Mouse (Mus musculus): ENCODE results near the gene Tmem198. TPM values are rescaled to one million over a fixed set of nuclear protein-coding genes. Genes with fewer than 3 reads are reported as not detected.

The Tmem198 gene
- polyA plus RNA-seq, 1 experiment from 2014 or later = not detected

GRCm38 (mm10) chr1:75446656-75447055 is 32.7 kb upstream of the Tmem198 start:
- H3K9me3 ChIP-seq (ENCODE audit: low read length) = no peaks in the 10 kb centered on the region
- TF ChIP-seq CTCF (IDR thresholded peaks at IDR 0.05; ENCODE audit: low read depth) (no peak), EP300 (IDR thresholded peaks at IDR 0.05; ENCODE audit: low read depth) (no peak)
- DNase-seq = no peak
- no peak for ATAC-seq
- H3K27me3 ChIP-seq (ENCODE audit: insufficient read depth, low read length) = peaks cover 55% of the 10 kb centered on the region
- 0 out of 2 replicates have a peak, but pooled peaks cover 2% of the 10 kb centered on the region for H3K36me3 ChIP-seq (replicated peaks; ENCODE audit: insufficient read depth, low read length)
- H3K4me1 ChIP-seq (ENCODE audit: insufficient read depth) = peaks cover 39% of the 10 kb centered on the region
- 0 out of 2 replicates have a peak overlapping the region, but pooled peaks have one; percentile 11 for H3K4me3 ChIP-seq (ENCODE audit: low read depth, low read length)
- H3K9ac ChIP-seq (replicated peaks) = no peak overlapping the region
- 2% methylated on average over 20 of the region's 20 CpGs for WGBS (ENCODE audit: insufficient replicate concordance)
- H3K4me2 ChIP-seq (ENCODE audit: low read depth, low read length) = peak overlapping the region; percentile 63
- H3K27ac ChIP-seq (ENCODE audit: low read depth) = no peak overlapping the region

GRCm38 (mm10) chr1:75447265-75448051 is 31.9 kb upstream of the Tmem198 start:
- under 1% methylated on average over 10 of the region's 10 CpGs for WGBS (ENCODE audit: insufficient replicate concordance)
- ATAC-seq = peak; percentile 31

GRCm38 (mm10) chr1:75448052-75448431 is 31.3 kb upstream of the Tmem198 start:
- Histone ChIP-seq H3K9ac (replicated peaks) (no peak overlapping the region), H3K4me3 (ENCODE audit: low read depth, low read length) (no peak overlapping the region), H3K4me2 (ENCODE audit: low read depth, low read length) (no peak overlapping the region), H3K36me3 (replicated peaks; ENCODE audit: insufficient read depth, low read length) (no peaks in the 10 kb centered on the region), H3K27me3 (ENCODE audit: insufficient read depth, low read length) (peaks cover 69% of the 10 kb centered on the region), H3K27ac (ENCODE audit: low read depth) (no peak overlapping the region), H3K4me1 (ENCODE audit: insufficient read depth) (peaks cover 39% of the 10 kb centered on the region), H3K9me3 (ENCODE audit: low read length) (no peaks in the 10 kb centered on the region)
- TF ChIP-seq EP300 (IDR thresholded peaks at IDR 0.05; ENCODE audit: low read depth) (no peak), CTCF (IDR thresholded peaks at IDR 0.05; ENCODE audit: low read depth) (no peak)
- WGBS (ENCODE audit: insufficient replicate concordance) = 5% methylated on average over 7 of the region's 7 CpGs
- DNase-seq (no peak), ATAC-seq (no peak)

More at GRCm38 (mm10) chr1:75447265-75448051, 31.9 kb upstream of the Tmem198 start:
- H3K9ac ChIP-seq (replicated peaks) = no peak overlapping the region
- peaks cover 39% of the 10 kb centered on the region for H3K4me1 ChIP-seq (ENCODE audit: insufficient read depth)
- no peak overlapping the region for H3K27ac ChIP-seq (ENCODE audit: low read depth)
- DNase-seq = no peak
- peak overlapping the region; percentile 59 for H3K4me2 ChIP-seq (ENCODE audit: low read depth, low read length)
- no peak for TF ChIP-seq CTCF (IDR thresholded peaks at IDR 0.05; ENCODE audit: low read depth)
- TF ChIP-seq EP300 (IDR thresholded peaks at IDR 0.05; ENCODE audit: low read depth) = no peak
- H3K4me3 ChIP-seq (ENCODE audit: low read depth, low read length) = peak overlapping the region; percentile 24; the same call in 1 of the 2 replicates
- H3K36me3 ChIP-seq (replicated peaks; ENCODE audit: insufficient read depth, low read length) = no peaks in the 10 kb centered on the region
- no peaks in the 10 kb centered on the region for H3K9me3 ChIP-seq (ENCODE audit: low read length)
- peaks cover 63% of the 10 kb centered on the region for H3K27me3 ChIP-seq (ENCODE audit: insufficient read depth, low read length)

GRCm38 (mm10) chr1:75448937-75449336 is 30.4 kb upstream of the Tmem198 start:
- DNase-seq (no peak), ATAC-seq (no peak)
- Histone ChIP-seq H3K27me3 (ENCODE audit: insufficient read depth, low read length) (peaks cover 76% of the 10 kb centered on the region), H3K4me1 (ENCODE audit: insufficient read depth) (peaks cover 39% of the 10 kb centered on the region), H3K9ac (replicated peaks) (no peak overlapping the region), H3K9me3 (ENCODE audit: low read length) (no peaks in the 10 kb centered on the region), H3K4me2 (ENCODE audit: low read depth, low read length) (no peak overlapping the region), H3K27ac (ENCODE audit: low read depth) (no peak overlapping the region), H3K36me3 (replicated peaks; ENCODE audit: insufficient read depth, low read length) (no peaks in the 10 kb centered on the region), H3K4me3 (ENCODE audit: low read depth, low read length) (no peak overlapping the region)
- TF ChIP-seq EP300 (IDR thresholded peaks at IDR 0.05; ENCODE audit: low read depth) = no peak
- TF ChIP-seq CTCF (IDR thresholded peaks at IDR 0.05; ENCODE audit: low read depth) = no peak
- under 1% methylated on average over 13 of the region's 14 CpGs for WGBS (ENCODE audit: insufficient replicate concordance)

GRCm38 (mm10) chr1:75449377-75450135 is 29.8 kb upstream of the Tmem198 start:
- peaks cover 39% of the 10 kb centered on the region for H3K4me1 ChIP-seq (ENCODE audit: insufficient read depth)
- H3K27me3 ChIP-seq (ENCODE audit: insufficient read depth, low read length) = peaks cover 81% of the 10 kb centered on the region
- no peaks in the 10 kb centered on the region for H3K36me3 ChIP-seq (replicated peaks; ENCODE audit: insufficient read depth, low read length)
- peak overlapping the region; percentile 58 for H3K4me2 ChIP-seq (ENCODE audit: low read depth, low read length)
- WGBS (ENCODE audit: insufficient replicate concordance) = 5% methylated on average over 7 of the region's 8 CpGs
- TF ChIP-seq EP300 (IDR thresholded peaks at IDR 0.05; ENCODE audit: low read depth) (no peak), CTCF (IDR thresholded peaks at IDR 0.05; ENCODE audit: low read depth) (no peak)
- no peak for ATAC-seq
- peak overlapping the region; percentile 22; the same call in 1 of the 2 replicates for H3K4me3 ChIP-seq (ENCODE audit: low read depth, low read length)
- no peaks in the 10 kb centered on the region for H3K9me3 ChIP-seq (ENCODE audit: low read length)
- no peak for DNase-seq
- no peak overlapping the region for H3K9ac ChIP-seq (replicated peaks)
- H3K27ac ChIP-seq (ENCODE audit: low read depth) = no peak overlapping the region
